Mouse (Mus musculus): ENCODE measurements around the gene Ifng.

DNA sequence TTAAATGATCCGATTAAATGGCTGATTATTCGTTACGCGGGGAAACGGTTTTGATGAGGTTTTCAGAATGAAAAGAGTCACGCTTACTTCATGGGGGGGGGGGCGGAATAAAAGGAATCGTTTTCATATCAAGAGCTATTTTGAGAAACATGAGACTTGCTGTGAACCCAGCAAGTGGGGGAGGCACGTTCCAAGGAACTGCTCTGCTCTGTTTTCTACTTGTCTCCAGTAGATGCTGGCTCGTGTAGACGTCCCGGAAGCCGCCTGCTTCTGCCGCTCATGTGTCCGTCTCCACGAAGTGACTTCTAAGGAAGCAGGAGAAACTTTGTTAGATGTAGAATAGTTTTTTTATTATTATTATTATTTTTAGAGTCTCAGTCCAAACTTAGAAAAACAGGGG is 40.9 kb upstream of the Ifng start:
- no peak for TF ChIP-seq GATA1 (IDR thresholded peaks at IDR 0.05; ENCODE audit: borderline replicate concordance, low read length)
- TF ChIP-seq FLI1 (IDR thresholded peaks at IDR 0.05; ENCODE audit: low read length), result no peak
